ENCODE assay signal across 21 mouse cellular contexts in the genomic region with DNA sequence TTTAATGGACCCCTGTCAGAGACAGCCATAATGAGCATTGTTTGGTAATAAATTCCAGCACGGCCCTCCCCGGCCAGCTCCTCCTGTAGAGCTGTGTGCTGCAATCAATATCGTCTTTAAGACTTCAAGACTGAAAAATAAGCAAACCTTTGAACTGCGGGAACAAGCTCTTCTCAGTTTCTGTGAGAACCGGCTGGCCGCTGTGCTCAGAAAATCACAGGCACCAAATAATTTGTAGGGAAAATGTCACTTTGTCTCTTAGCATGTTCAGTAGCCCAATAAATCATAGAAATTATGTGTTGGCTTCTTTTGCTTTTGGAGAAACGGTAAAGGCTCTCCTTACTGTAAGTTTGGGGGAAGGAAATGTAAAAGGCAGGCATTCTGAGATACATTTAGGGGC. TPM values are rescaled to one million over a fixed set of nuclear protein-coding genes. Genes with fewer than 3 reads are reported as not detected.
DNase-seq lines count a peak whose midpoint lies in the region; ATAC-seq lines count a peak whose summit lies in the region.
"Had no signal": no experiment of that assay in that cellular context is flagged by ENCODE, and none has a peak within 500 bp of the region (broad histone marks: within the 10 kb centered on the region; RNA-seq: fewer than 3 reads in every experiment).

No protein-coding gene starts in this region.

- DNase-seq in hindbrain, embryonic 10.5 days (ENCODE audit: low spot score), result no peak
- DNase-seq in kidney, postnatal 14 days, result peak; percentile 6
- no peak for DNase-seq in kidney, postnatal 36 days
- DNase-seq in ovary, adult 18-20 months (ENCODE audit: low spot score), result no peak
- DNase-seq: adrenal gland, postnatal 14 days; cerebellum, adult 11 months; cerebellum, postnatal 14 days; gastrocnemius, postnatal 14 days; heart, adult 18-20 months had no signal

- no peak overlapping the region for H3K4me2 ChIP-seq in hindbrain, embryonic 16.5 days (ENCODE audit: low read length)
- H3K4me2 ChIP-seq in neural tube, embryonic 13.5 days, result no peak overlapping the region
- no peak overlapping the region for H3K4me2 ChIP-seq in neural tube, embryonic 15.5 days
- no peak overlapping the region for H3K4me2 ChIP-seq in stomach, embryonic 15.5 days
- H3K4me2 ChIP-seq: embryonic facial prominence, embryonic 12.5 days; forebrain, embryonic 13.5 days; heart, embryonic 13.5 days; limb, embryonic 12.5 days; liver, embryonic 12.5 days; lung, embryonic 15.5 days; neural tube, embryonic 12.5 days had no signal

- no peak for ATAC-seq in hindbrain, embryonic 16.5 days
- no peak for ATAC-seq in neural tube, embryonic 13.5 days (ENCODE audit: low read depth)
- ATAC-seq in neural tube, embryonic 15.5 days (ENCODE audit: low FRiP score), result no peak
- ATAC-seq in stomach, embryonic 15.5 days (ENCODE audit: insufficient read depth, low FRiP score, low read depth), result no peak
- ATAC-seq: forebrain, embryonic 13.5 days; liver, embryonic 12.5 days had no signal

- WGBS in hindbrain, embryonic 10.5 days, result 67% methylated on average over 7 of the region's 7 CpGs
- WGBS in hindbrain, embryonic 16.5 days, result 37% methylated on average over 7 of the region's 7 CpGs
- 22% methylated on average over 7 of the region's 7 CpGs for WGBS in neural tube, embryonic 13.5 days
- WGBS in neural tube, embryonic 15.5 days, result 17% methylated on average over 7 of the region's 7 CpGs
- WGBS in stomach, embryonic 15.5 days, result 17% methylated on average over 7 of the region's 7 CpGs

- H3K36me3 ChIP-seq in hindbrain, embryonic 10.5 days, result no peaks in the 10 kb centered on the region
- no peaks in the 10 kb centered on the region for H3K36me3 ChIP-seq in hindbrain, embryonic 16.5 days (ENCODE audit: control insufficient read depth, insufficient read depth, low read length)
- H3K36me3 ChIP-seq in neural tube, embryonic 13.5 days, result no peaks in the 10 kb centered on the region
- no peaks in the 10 kb centered on the region for H3K36me3 ChIP-seq in neural tube, embryonic 15.5 days
- no peaks in the 10 kb centered on the region for H3K36me3 ChIP-seq in stomach, embryonic 15.5 days
- H3K36me3 ChIP-seq: embryonic facial prominence, embryonic 12.5 days; heart, embryonic 13.5 days; limb, embryonic 12.5 days; liver, embryonic 12.5 days; lung, embryonic 15.5 days; neural tube, embryonic 12.5 days had no signal

- H3K4me1 ChIP-seq in hindbrain, embryonic 10.5 days (replicated peaks), result peaks cover 34% of the 10 kb centered on the region
- H3K4me1 ChIP-seq in hindbrain, embryonic 16.5 days (ENCODE audit: control insufficient read depth, insufficient read depth, low read depth, low read length), result no peaks in the 10 kb centered on the region
- peaks cover 22% of the 10 kb centered on the region for H3K4me1 ChIP-seq in neural tube, embryonic 13.5 days (replicated peaks)
- peaks cover 14% of the 10 kb centered on the region for H3K4me1 ChIP-seq in neural tube, embryonic 15.5 days
- peaks cover 11% of the 10 kb centered on the region for H3K4me1 ChIP-seq in stomach, embryonic 15.5 days
- H3K4me1 ChIP-seq: heart, embryonic 13.5 days; liver, embryonic 12.5 days; lung, embryonic 15.5 days had no signal

- peak overlapping the region; percentile 70 for H3K27ac ChIP-seq in hindbrain, embryonic 10.5 days
- H3K27ac ChIP-seq in hindbrain, embryonic 16.5 days (ENCODE audit: low read depth, low read length), result no peak overlapping the region
- peak overlapping the region; percentile 23; the same call in 1 of the 2 replicates for H3K27ac ChIP-seq in neural tube, embryonic 13.5 days (replicated peaks)
- H3K27ac ChIP-seq in neural tube, embryonic 15.5 days (replicated peaks), result no peak overlapping the region; the same call in 1 of the 2 replicates
- peak overlapping the region; percentile 16 for H3K27ac ChIP-seq in stomach, embryonic 15.5 days
- H3K27ac ChIP-seq: embryonic facial prominence, embryonic 12.5 days; forebrain, embryonic 13.5 days; heart, embryonic 13.5 days; limb, embryonic 12.5 days; liver, embryonic 12.5 days; lung, embryonic 15.5 days; neural tube, embryonic 12.5 days had no signal

- H3K9ac ChIP-seq in hindbrain, embryonic 16.5 days (ENCODE audit: low read depth, low read length), result no peak overlapping the region
- H3K9ac ChIP-seq in neural tube, embryonic 13.5 days, result no peak overlapping the region; the same call in 1 of the 2 replicates
- no peak overlapping the region for H3K9ac ChIP-seq in neural tube, embryonic 15.5 days (replicated peaks)
- H3K9ac ChIP-seq in stomach, embryonic 15.5 days, result no peak overlapping the region
- H3K9ac ChIP-seq: embryonic facial prominence, embryonic 12.5 days; forebrain, embryonic 13.5 days; heart, embryonic 13.5 days; limb, embryonic 12.5 days; liver, embryonic 12.5 days; lung, embryonic 15.5 days; neural tube, embryonic 12.5 days had no signal

- no peaks in the 10 kb centered on the region for H3K27me3 ChIP-seq in hindbrain, embryonic 10.5 days (ENCODE audit: insufficient read depth, poor library complexity, severe bottlenecking)
- no peaks in the 10 kb centered on the region for H3K27me3 ChIP-seq in hindbrain, embryonic 16.5 days (replicated peaks; ENCODE audit: control insufficient read depth, insufficient read depth, low read length)
- no peaks in the 10 kb centered on the region for H3K27me3 ChIP-seq in neural tube, embryonic 13.5 days
- H3K27me3 ChIP-seq in neural tube, embryonic 15.5 days (replicated peaks), result no peaks in the 10 kb centered on the region
- H3K27me3 ChIP-seq in stomach, embryonic 15.5 days (replicated peaks), result no peaks in the 10 kb centered on the region
- H3K27me3 ChIP-seq: embryonic facial prominence, embryonic 12.5 days; forebrain, embryonic 13.5 days; heart, embryonic 13.5 days; limb, embryonic 12.5 days; liver, embryonic 12.5 days; neural tube, embryonic 12.5 days had no signal

- no peaks in the 10 kb centered on the region for H3K9me3 ChIP-seq in hindbrain, embryonic 10.5 days
- H3K9me3 ChIP-seq in hindbrain, embryonic 16.5 days (ENCODE audit: control insufficient read depth, low read length), result no peaks in the 10 kb centered on the region
- H3K9me3 ChIP-seq in neural tube, embryonic 13.5 days, result no peaks in the 10 kb centered on the region
- no peaks in the 10 kb centered on the region for H3K9me3 ChIP-seq in neural tube, embryonic 15.5 days (replicated peaks)
- H3K9me3 ChIP-seq in stomach, embryonic 15.5 days, result no peaks in the 10 kb centered on the region
- H3K9me3 ChIP-seq: embryonic facial prominence, embryonic 12.5 days; forebrain, embryonic 13.5 days; heart, embryonic 13.5 days; limb, embryonic 12.5 days; liver, embryonic 12.5 days; lung, embryonic 15.5 days; neural tube, embryonic 12.5 days had no signal

- no peak overlapping the region for H3K4me3 ChIP-seq in hindbrain, embryonic 10.5 days
- H3K4me3 ChIP-seq in hindbrain, embryonic 16.5 days (ENCODE audit: low read length), result no peak overlapping the region
- no peak overlapping the region for H3K4me3 ChIP-seq in neural tube, embryonic 13.5 days
- no peak overlapping the region for H3K4me3 ChIP-seq in neural tube, embryonic 15.5 days (replicated peaks)
- H3K4me3 ChIP-seq in stomach, embryonic 15.5 days (replicated peaks), result no peak overlapping the region
- H3K4me3 ChIP-seq: embryonic facial prominence, embryonic 12.5 days; erythroblast, embryonic 14.5 days; forebrain, embryonic 13.5 days; heart, embryonic 13.5 days; limb, embryonic 12.5 days; liver, embryonic 12.5 days; lung, embryonic 15.5 days; neural tube, embryonic 12.5 days had no signal

RNA-seq across cellular contexts. Expression of a gene that starts 58.2 kb away (rescaled TPM):
- 4.8 and 5.5 TPM in 2 replicates for polyA plus RNA-seq in hindbrain, embryonic 10.5 days (2016; fragmentation: Nextera tagmentation; extraction: Ambion mirVana)
- polyA plus RNA-seq in hindbrain, embryonic 16.5 days (2015; fragmentation: Nextera tagmentation; extraction: Ambion mirVana), result 1.5 and 1.8 TPM in 2 replicates
- 2.0 and 2.6 TPM in 2 replicates for polyA plus RNA-seq in neural tube, embryonic 13.5 days (2015; fragmentation: Nextera tagmentation; extraction: Ambion mirVana)
- 1.3 and 2.6 TPM in 2 replicates for polyA plus RNA-seq in neural tube, embryonic 15.5 days (2015; fragmentation: Nextera tagmentation; extraction: Ambion mirVana)
- polyA plus RNA-seq in stomach, embryonic 15.5 days (2015; fragmentation: Nextera tagmentation; extraction: Ambion mirVana), result 6.2 and 6.5 TPM in 2 replicates

Comparison
In these comparisons a context has a peak if more than half of its experiments do, and no peak if none do; other contexts are left out.
1. H3K27ac ChIP-seq: peak in hindbrain, embryonic 10.5 days (single experiment), neural tube, embryonic 13.5 days (single experiment) and stomach, embryonic 15.5 days (single experiment); none in hindbrain, embryonic 16.5 days (single experiment) and neural tube, embryonic 15.5 days (single experiment).